Mouse (Mus musculus) layer of hippocampus, adult 18-20 months (tissue): ENCODE measurements around the gene Dapk3. TPM values are rescaled to one million over a fixed set of nuclear protein-coding genes. Genes with fewer than 3 reads are reported as not detected.

Source experiments
- DNase-seq, 2 experiments: peaks; one replicate each; pipeline ENCODE4 v3.0.0; 2022; ENCODE audit warnings: low spot score in 2 of 2
- total RNA-seq, 2 experiments: library from RNA; stranded (reverse); gene quantifications; 2 replicates each; pipeline ENCODE4 v1.2.3; 2021

The Dapk3 gene
- total RNA-seq, 2 experiments from 2014 or later: 71.9 to 76.4 TPM

DNA sequence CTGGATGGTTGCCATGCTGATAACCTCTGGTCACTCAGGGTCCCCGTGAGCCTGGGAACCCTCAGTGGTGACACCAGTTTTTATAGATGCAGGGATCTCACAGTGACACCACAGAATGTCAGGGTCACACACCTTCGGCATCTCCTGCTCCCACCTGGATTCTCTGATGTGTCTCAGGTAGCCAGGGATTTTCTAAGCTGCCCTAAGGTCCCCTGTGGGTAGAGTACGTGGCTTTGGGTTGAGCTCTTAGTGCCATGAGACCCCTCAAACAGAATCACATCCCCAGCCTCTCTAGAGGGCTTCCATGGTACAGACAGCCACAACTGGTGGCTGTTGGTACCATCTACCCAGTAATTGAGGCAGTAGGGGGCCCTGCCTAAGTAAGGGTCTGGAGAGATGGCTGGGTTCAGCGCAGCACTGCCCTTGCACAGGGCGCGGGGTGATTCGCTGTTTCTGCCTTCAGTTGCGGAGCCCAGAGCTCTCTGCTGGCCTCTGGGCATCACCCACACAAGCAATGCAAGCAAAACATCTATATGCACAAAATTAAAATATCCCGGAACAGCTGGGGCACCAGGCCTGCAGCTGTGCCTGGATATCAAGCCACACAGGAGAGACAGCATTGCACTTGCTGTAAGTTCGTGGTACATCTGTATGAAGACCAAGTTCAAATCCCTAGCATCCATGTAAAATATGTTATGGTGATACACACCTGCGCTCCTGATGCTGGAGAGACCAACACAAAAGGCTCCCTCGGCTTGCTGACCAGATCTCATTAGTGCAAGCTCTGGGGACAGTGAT lies 53.9 kb downstream of the Dapk3 start:
- DNase-seq: no peak

DNA sequence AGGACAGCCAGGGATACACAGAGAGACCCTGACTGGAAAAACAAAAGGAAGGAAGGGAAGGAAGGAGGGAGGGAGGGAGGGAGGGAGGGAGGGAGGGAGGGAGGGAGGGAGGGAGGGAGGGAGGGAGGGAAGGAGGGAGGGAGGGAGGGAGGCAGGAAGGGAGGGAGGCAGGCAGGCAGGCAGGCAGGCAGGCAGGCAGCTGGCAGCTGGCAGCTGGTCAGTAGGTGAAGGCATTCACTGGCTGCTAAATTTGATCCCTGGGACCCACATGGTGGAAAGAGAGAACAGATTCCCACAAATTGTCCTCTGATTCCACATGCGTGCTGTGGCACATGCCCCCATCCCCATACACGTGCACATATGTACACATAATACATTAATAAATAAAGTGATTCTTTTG lies 55.8 kb downstream of the Dapk3 start:
- no peak for DNase-seq

DNA sequence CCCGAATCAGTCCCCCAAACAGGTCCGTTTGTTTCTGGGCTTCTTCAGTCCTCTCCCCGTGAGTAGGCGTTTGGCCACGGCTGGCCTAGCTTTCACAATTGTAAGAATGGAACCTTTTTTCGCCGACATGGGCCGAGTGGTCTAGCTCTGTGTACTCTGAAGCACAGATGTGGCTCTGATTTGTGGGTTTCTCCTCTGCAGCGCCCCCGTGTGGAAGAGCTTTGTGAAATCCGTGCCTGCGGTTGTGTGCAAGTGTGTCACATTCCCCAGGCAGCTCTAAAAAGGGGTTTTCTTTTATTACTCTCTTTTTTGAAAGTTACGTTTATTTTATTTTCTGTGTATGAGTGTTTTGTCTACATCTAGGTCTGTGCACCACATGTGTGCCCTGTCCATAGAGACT lies 58.1 kb downstream of the Dapk3 start:
- DNase-seq: peak in 1 of 2 experiments; percentile 82

- no peak for DNase-seq
These were observed 59.2 kb downstream of the Dapk3 start for GRCm38 (mm10) chr10:81242021-81242420.

Other genes starting within 250 kb of the Dapk3 start
- 100 to 1,000 TPM; 166 to 173 TPM for gene Gng7, start 168.1 kb upstream of the Dapk3 start, total RNA-seq
- 10 to 100 TPM; 96.6 to 98.2 TPM for gene Diras1, start 157.3 kb upstream of the Dapk3 start, total RNA-seq
- 10 to 100 TPM; 62.1 to 64.4 TPM for gene Slc39a3, start 145.6 kb upstream of the Dapk3 start, total RNA-seq
- 100 to 1,000 TPM; 180 to 183 TPM for gene Sgta, start 122.8 kb upstream of the Dapk3 start, total RNA-seq
- gene Thop1, start 113.0 kb upstream of the Dapk3 start, total RNA-seq: 10 to 100 TPM; 50.5 to 50.6 TPM
- gene Creb3l3, start 84.1 kb upstream of the Dapk3 start, total RNA-seq: under 1 TPM; 0.57 to 0.63 TPM
- gene Map2k2, start 77.1 kb upstream of the Dapk3 start, total RNA-seq: 100 to 1,000 TPM; 130 to 136 TPM
- 100 to 1,000 TPM; 122 to 126 TPM for gene Zbtb7a, start 47.8 kb upstream of the Dapk3 start, total RNA-seq
- gene Pias4, start 15.1 kb upstream of the Dapk3 start, total RNA-seq: 10 to 100 TPM; 27.5 to 30.8 TPM
- 100 to 1,000 TPM; 907 to 934 TPM for gene Eef2, start 6.4 kb upstream of the Dapk3 start, total RNA-seq
- not detected for gene 4930442H23Rik, start 844 bp downstream of the Dapk3 start, total RNA-seq
- under 1 TPM; 0.23 to 0.27 TPM for gene Nmrk2, start 19.0 kb downstream of the Dapk3 start, total RNA-seq
- 100 to 1,000 TPM; 150 to 155 TPM for gene Atcay, start 47.8 kb downstream of the Dapk3 start, total RNA-seq
- 10 to 100 TPM; 57.6 to 63.6 TPM for gene Zfr2, start 50.1 kb downstream of the Dapk3 start, total RNA-seq
- 100 to 1,000 TPM; 204 to 214 TPM for gene Matk, start 69.9 kb downstream of the Dapk3 start, total RNA-seq
- gene Mrpl54, start 83.9 kb downstream of the Dapk3 start, total RNA-seq: 10 to 100 TPM; 36.9 to 40.4 TPM
- gene Apba3, start 84.0 kb downstream of the Dapk3 start, total RNA-seq: 10 to 100 TPM; 39.3 to 40.9 TPM
- gene Tjp3, start 108.6 kb downstream of the Dapk3 start, total RNA-seq: 1 to 10 TPM in 1 of 2 experiments, under 1 TPM in 1; 0.62 to 1.7 TPM
- gene Pip5k1c, start 110.0 kb downstream of the Dapk3 start, total RNA-seq: 100 to 1,000 TPM; 303 to 304 TPM
- 10 to 100 TPM; 31.1 to 31.2 TPM for gene Cactin, start 138.1 kb downstream of the Dapk3 start, total RNA-seq
- 1 to 10 TPM in 1 of 2 experiments, under 1 TPM in 1; 0.74 to 1.0 TPM for gene Tbxa2r, start 145.7 kb downstream of the Dapk3 start, total RNA-seq
- gene Gipc3, start 160.3 kb downstream of the Dapk3 start, total RNA-seq: 1 to 10 TPM; 1.8 TPM
- gene Hmg20b, start 167.5 kb downstream of the Dapk3 start, total RNA-seq: 10 to 100 TPM; 32.4 to 37.0 TPM
- 10 to 100 TPM; 42.2 to 44.4 TPM for gene Mfsd12, start 174.5 kb downstream of the Dapk3 start, total RNA-seq
- 1 to 10 TPM; 1.6 to 2.0 TPM for gene 4930404N11Rik, start 182.8 kb downstream of the Dapk3 start, total RNA-seq
- 10 to 100 TPM; 70.8 to 72.5 TPM for gene Fzr1, start 195.5 kb downstream of the Dapk3 start, total RNA-seq
- gene Dohh, start 201.4 kb downstream of the Dapk3 start, total RNA-seq: 10 to 100 TPM; 82.0 to 82.9 TPM
- gene Gm48551, start 201.5 kb downstream of the Dapk3 start, total RNA-seq: 1 to 10 TPM; 4.1 to 4.8 TPM
- 1 to 10 TPM; 4.2 to 6.9 TPM for gene Gm48552, start 206.0 kb downstream of the Dapk3 start, total RNA-seq
- 1 to 10 TPM; 1.8 to 2.4 TPM for gene Smim24, start 210.0 kb downstream of the Dapk3 start, total RNA-seq